Mouse (Mus musculus): Measurements from ENCODE around the gene Vapb.

DNA sequence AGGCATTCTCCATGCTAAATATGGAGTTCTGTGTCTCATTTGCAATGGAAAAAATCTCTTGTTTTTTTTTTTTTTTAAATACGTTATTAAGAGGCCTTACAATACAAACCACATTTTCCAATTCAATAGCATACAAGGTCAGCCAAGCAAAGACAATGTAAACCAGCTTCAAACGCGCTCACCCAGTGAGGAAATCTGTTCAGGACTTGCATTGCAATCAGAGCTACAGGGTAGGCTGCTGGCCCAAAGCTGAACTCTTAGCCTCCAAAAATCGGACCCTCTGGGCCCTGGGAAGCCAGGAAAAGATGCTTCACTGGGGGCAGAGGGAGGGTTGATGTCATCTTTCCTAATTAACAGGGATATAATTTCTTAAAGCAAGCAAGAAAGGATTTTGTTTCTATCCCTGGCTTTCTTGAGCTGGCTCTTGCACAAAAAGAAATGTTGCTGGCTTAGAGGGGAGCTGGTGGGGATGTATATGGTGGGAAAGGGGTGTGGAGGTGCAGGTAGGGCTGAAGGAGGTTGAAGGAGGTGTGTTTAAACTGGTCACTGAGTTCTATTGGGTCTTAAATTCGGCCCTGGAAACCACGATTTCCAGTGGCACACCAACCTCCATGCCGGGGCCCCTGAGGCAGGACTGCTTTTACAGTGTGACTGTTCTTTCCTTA, 95.6 kb downstream of the Vapb start:
- TF ChIP-seq ZKSCAN1 (IDR thresholded peaks at IDR 0.05; ENCODE audit: low read depth, low read length) (no peak), MYC (IDR thresholded peaks at IDR 0.05; ENCODE audit: low read depth, low read length) (no peak), CTCF (IDR thresholded peaks at IDR 0.05 in 2 of 3, conservative IDR thresholded peaks at IDR 0.05 in 1 of 3; ENCODE audit: control insufficient read depth in 1 of 3, insufficient read depth in 1 of 3, low read depth in 2 of 3, low read length in 3 of 3, poor library complexity in 1 of 3, severe bottlenecking in 1 of 3) (no peak), SIN3A (IDR thresholded peaks at IDR 0.05; ENCODE audit: low read length) (no peak)

All from MEL (cell line).